Mouse (Mus musculus) ES-Bruce4 (cell line): Measurements from ENCODE around the gene Cdh15.

Experiments used
- CTCF ChIP-seq: IDR thresholded peaks from one replicate; pipeline ENCODE4 v1.8.1; 2011; ENCODE audit warnings: low read depth, low read length
- EP300 ChIP-seq: IDR thresholded peaks from 2 replicates; pipeline ENCODE4 v1.6.1; 2011; ENCODE audit warnings: low read depth, low read length; ENCODE audit not compliant: insufficient read depth

GRCm38 (mm10) chr8:122850641-122851240 lies 3.0 kb downstream of the Cdh15 start:
- TF ChIP-seq CTCF (no peak), EP300 (no peak)
